Mouse (Mus musculus) MEL (cell line): ENCODE measurements at regions not wholly inside any gene's neighbourhood (a gene's known extent, or its start where the extent isn't known, plus 50 kb on each side); places are given as distances from the start of the nearest gene placed in this dataset.

Experiments
- CHD1 ChIP-seq: IDR thresholded peaks from 2 replicates; pipeline ENCODE4 v1.6.1; 2012; ENCODE audit warnings: low read depth, mild to moderate bottlenecking, inconsistent platforms, low read length, improper control_type of control experiment
- CHD2 ChIP-seq: IDR thresholded peaks from 2 replicates; pipeline ENCODE4 v1.6.1; 2011; ENCODE audit warnings: low read length, improper control_type of control experiment
- CTCF ChIP-seq, 3 experiments: IDR thresholded peaks in 2 of 3; conservative IDR thresholded peaks in 1 of 3; 2 replicates each; pipeline ENCODE4 v1.5.1; 2011 to 2012; ENCODE audit warnings: low read length in 3 of 3, low read depth in 2 of 3, mild to moderate bottlenecking in 2 of 3, improper control_type of control experiment in 1 of 3, inconsistent platforms in 1 of 3, mixed read lengths in 1 of 3, moderate library complexity in 1 of 3; ENCODE audit not compliant: control insufficient read depth in 1 of 3, insufficient read depth in 1 of 3, poor library complexity in 1 of 3, severe bottlenecking in 1 of 3
- EP300 ChIP-seq, 2 experiments: IDR thresholded peaks; 2 replicates each; pipeline ENCODE4 v1.6.1; 2011; ENCODE audit warnings: improper control_type of control experiment in 2 of 2, low read length in 2 of 2, low read depth in 1 of 2, mild to moderate bottlenecking in 1 of 2
- GABPA ChIP-seq: IDR thresholded peaks from 2 replicates; pipeline ENCODE4 v1.6.1; 2012; ENCODE audit warnings: low read depth, mild to moderate bottlenecking, inconsistent platforms, low read length, improper control_type of control experiment, moderate library complexity
- GATA1 ChIP-seq: IDR thresholded peaks from 2 replicates; pipeline ENCODE4 v1.6.1; 2011; ENCODE audit warnings: low read depth, low read length, improper control_type of control experiment
- KAT2A ChIP-seq: conservative IDR thresholded peaks from 2 replicates; pipeline ENCODE4 v1.6.1; 2012; ENCODE audit warnings: low read depth, low read length, improper control_type of control experiment, inconsistent platforms
- MAFK ChIP-seq: IDR thresholded peaks from 2 replicates; pipeline ENCODE4 v1.6.1; 2011; ENCODE audit warnings: low read depth, mild to moderate bottlenecking, low read length, improper control_type of control experiment, borderline replicate concordance
- MXI1 ChIP-seq: IDR thresholded peaks from 2 replicates; pipeline ENCODE4 v1.6.1; 2011; ENCODE audit warnings: mild to moderate bottlenecking, low read depth, low read length, improper control_type of control experiment
- POLR2A ChIP-seq, 2 experiments: IDR thresholded peaks; 2 replicates each; pipeline ENCODE4 v1.6.1; 2011 to 2012; ENCODE audit warnings: low read length in 2 of 2, mild to moderate bottlenecking in 2 of 2, control low read depth in 1 of 2, improper control_type of control experiment in 1 of 2, low read depth in 1 of 2, moderate library complexity in 1 of 2; ENCODE audit not compliant: control insufficient read depth in 1 of 2, insufficient read depth in 1 of 2, poor library complexity in 1 of 2
- POLR2AphosphoS2 ChIP-seq: IDR thresholded peaks from 2 replicates; pipeline ENCODE4 v1.6.1; 2011; ENCODE audit warnings: low read length, improper control_type of control experiment
- UBTF ChIP-seq: IDR thresholded peaks from 2 replicates; pipeline ENCODE4 v1.6.1; 2012; ENCODE audit warnings: low read depth, mild to moderate bottlenecking, inconsistent platforms, low read length, improper control_type of control experiment, moderate library complexity, borderline replicate concordance; ENCODE audit not compliant: insufficient read depth
- USF2 ChIP-seq, 2 experiments: IDR thresholded peaks; 2 replicates each; pipeline ENCODE4 v1.6.1; 2011 to 2012; ENCODE audit warnings: improper control_type of control experiment in 2 of 2, low read length in 2 of 2, borderline replicate concordance in 1 of 2, inconsistent platforms in 1 of 2, low read depth in 1 of 2, mild to moderate bottlenecking in 1 of 2; ENCODE audit not compliant: insufficient read depth in 1 of 2

DNA sequence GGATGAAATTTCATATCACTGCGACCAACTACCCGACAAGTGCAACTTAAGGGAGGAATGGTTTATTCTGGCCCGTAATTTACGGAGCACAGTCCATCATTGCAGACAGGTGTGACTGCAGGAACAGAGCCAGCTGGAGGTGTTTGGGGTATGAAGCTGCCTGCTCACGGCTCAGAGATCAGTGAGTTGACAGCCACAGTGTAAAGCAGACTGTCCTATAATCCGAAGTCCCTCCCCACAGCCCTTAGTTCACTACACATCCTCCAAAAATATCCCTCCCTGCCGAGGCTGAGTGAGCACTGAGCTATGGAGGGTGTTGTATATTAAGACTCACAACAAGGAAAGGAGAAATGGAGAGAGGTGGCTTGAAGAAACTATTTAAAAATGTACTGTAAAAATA lies 88.0 kb upstream of the Ednrb start:
- TF ChIP-seq POLR2A (IDR thresholded peaks at IDR 0.05; ENCODE audit: control insufficient read depth in 1 of 2, insufficient read depth in 1 of 2, low read depth in 1 of 2, low read length in 2 of 2, poor library complexity in 1 of 2): no peak
- no peak for TF ChIP-seq EP300 (IDR thresholded peaks at IDR 0.05; ENCODE audit: low read depth in 1 of 2, low read length in 2 of 2)
- no peak for TF ChIP-seq GABPA
- TF ChIP-seq MAFK: no peak
- TF ChIP-seq CTCF (IDR thresholded peaks at IDR 0.05 in 2 of 3, conservative IDR thresholded peaks at IDR 0.05 in 1 of 3; ENCODE audit: control insufficient read depth in 1 of 3, insufficient read depth in 1 of 3, low read depth in 2 of 3, low read length in 3 of 3, poor library complexity in 1 of 3, severe bottlenecking in 1 of 3): no peak
- no peak for TF ChIP-seq UBTF
- no peak for TF ChIP-seq POLR2AphosphoS2
- TF ChIP-seq MXI1: no peak
- no peak for TF ChIP-seq CHD2
- no peak for TF ChIP-seq GATA1
- TF ChIP-seq CHD1: no peak
- no peak for TF ChIP-seq USF2 (IDR thresholded peaks at IDR 0.05; ENCODE audit: borderline replicate concordance in 1 of 2, insufficient read depth in 1 of 2, low read depth in 1 of 2, low read length in 2 of 2)
- TF ChIP-seq KAT2A: no peak
